Mouse (Mus musculus) retina, postnatal 1 day (tissue): ENCODE measurements around the gene Pip5k1a.
A peak's percentile ranks its signal among the peaks of the same experiment; 100 is the strongest.
"Not testable (repeated sequence)": the region's sequence is repeated elsewhere in the genome, so short reads cannot be mapped to it uniquely, and the experiment has no call there.

ENCODE experiments used
- DNase-seq: peaks from one replicate; pipeline ENCODE4 v3.0.0-alpha.2; 2012

The Pip5k1a gene

GRCm38 (mm10) chr3:95106338-95107117 lies at the start of gene Pip5k1a:
Gene Pip5k1a (minus strand): TSS chr3:95106930.
- DNase-seq: peak; percentile 100

GRCm38 (mm10) chr3:95153874-95154273 lies 47.1 kb upstream of the Pip5k1a start:
- DNase-seq: peak; percentile 37

GRCm38 (mm10) chr3:95147924-95148323 lies 41.2 kb upstream of the Pip5k1a start:
- no peak for DNase-seq

GRCm38 (mm10) chr3:95142617-95143011 lies 35.9 kb upstream of the Pip5k1a start:
- DNase-seq: peak; percentile 85

- DNase-seq: no peak
Measured at GRCm38 (mm10) chr3:95141952-95142616, 35.4 kb upstream of the Pip5k1a start, which contains the start of gene Tnfaip8l2. Gene Tnfaip8l2 (minus strand): TSS chr3:95142360.

GRCm38 (mm10) chr3:95141474-95141873 lies 34.7 kb upstream of the Pip5k1a start:
- DNase-seq: no peak

- DNase-seq: no peak
Measured at GRCm38 (mm10) chr3:95140795-95141194, 34.1 kb upstream of the Pip5k1a start.

GRCm38 (mm10) chr3:95140289-95140595 lies 33.5 kb upstream of the Pip5k1a start:
- DNase-seq: no peak

GRCm38 (mm10) chr3:95139586-95140288 lies 33.0 kb upstream of the Pip5k1a start:
- DNase-seq: no peak

GRCm38 (mm10) chr3:95136336-95136735 lies 29.6 kb upstream of the Pip5k1a start:
- no peak for DNase-seq

- DNase-seq: no peak
Measured at GRCm38 (mm10) chr3:95135433-95136052, 28.8 kb upstream of the Pip5k1a start.

- peak; percentile 36 for DNase-seq
Measured at GRCm38 (mm10) chr3:95135023-95135422, 28.3 kb upstream of the Pip5k1a start.

GRCm38 (mm10) chr3:95134133-95134532 lies 27.4 kb upstream of the Pip5k1a start:
- DNase-seq: not testable (repeated sequence)

GRCm38 (mm10) chr3:95133680-95134101 lies 27.0 kb upstream of the Pip5k1a start, which contains the start of the genes Scnm1 and Lysmd1:
Gene Scnm1 (minus strand): TSS chr3:95134011.
Gene Lysmd1 (plus strand): TSS chr3:95134088.
- peak; percentile 98 for DNase-seq

GRCm38 (mm10) chr3:95133176-95133575 lies 26.4 kb upstream of the Pip5k1a start:
- DNase-seq: no peak

- DNase-seq: not testable (repeated sequence)
Measured at GRCm38 (mm10) chr3:95132389-95132788, 25.7 kb upstream of the Pip5k1a start.

GRCm38 (mm10) chr3:95130081-95130480 lies 23.4 kb upstream of the Pip5k1a start:
- no peak for DNase-seq

GRCm38 (mm10) chr3:95129226-95129651 lies 22.5 kb upstream of the Pip5k1a start:
- no peak for DNase-seq

GRCm38 (mm10) chr3:95124972-95125371 lies 18.2 kb upstream of the Pip5k1a start:
- DNase-seq: peak; percentile 24

- DNase-seq: peak; percentile 44
Measured at GRCm38 (mm10) chr3:95124246-95124645, 17.5 kb upstream of the Pip5k1a start, which contains the start of gene Tmod4. Gene Tmod4 (plus strand): TSS chr3:95124476.

GRCm38 (mm10) chr3:95121580-95121979 lies 14.8 kb upstream of the Pip5k1a start:
- no peak for DNase-seq

- DNase-seq: no peak
Measured at GRCm38 (mm10) chr3:95117751-95118150, 11.0 kb upstream of the Pip5k1a start.

- DNase-seq: no peak
Measured at GRCm38 (mm10) chr3:95112760-95113159, 6.0 kb upstream of the Pip5k1a start.
